Mouse (Mus musculus) frontal cortex, postnatal 36 days (tissue): ENCODE data around the gene Foxp1.

Experiments
- DNase-seq, 2 experiments: peaks; one replicate each; pipeline ENCODE4 v3.0.0; 2022; ENCODE audit warnings: low spot score in 2 of 2

Foxp1 gene

GRCm38 (mm10) chr6:99261737-99262130 is 260.8 kb downstream of the Foxp1 start:
- DNase-seq, result no peak

- DNase-seq, result no peak
These were observed 261.4 kb downstream of the Foxp1 start for GRCm38 (mm10) chr6:99260941-99261736.

GRCm38 (mm10) chr6:99258346-99258745 is 264.2 kb downstream of the Foxp1 start:
- DNase-seq, result no peak

GRCm38 (mm10) chr6:99257676-99258075 is 264.8 kb downstream of the Foxp1 start:
- no peak for DNase-seq

GRCm38 (mm10) chr6:99253331-99253730 is 269.2 kb downstream of the Foxp1 start:
- DNase-seq, result no peak

GRCm38 (mm10) chr6:99252816-99253215 is 269.7 kb downstream of the Foxp1 start:
- no peak for DNase-seq

- DNase-seq, result no peak
These were observed 270.6 kb downstream of the Foxp1 start for GRCm38 (mm10) chr6:99251924-99252323.

- DNase-seq, result no peak
These were observed 271.3 kb downstream of the Foxp1 start for GRCm38 (mm10) chr6:99251222-99251621.

GRCm38 (mm10) chr6:99249496-99250030 is 273.0 kb downstream of the Foxp1 start:
- DNase-seq, result no peak

- DNase-seq, result no peak
These were observed 274.1 kb downstream of the Foxp1 start for GRCm38 (mm10) chr6:99248396-99248795.

- no peak for DNase-seq
These were observed 280.7 kb downstream of the Foxp1 start for GRCm38 (mm10) chr6:99241625-99242395.

GRCm38 (mm10) chr6:99240764-99241163 is 281.8 kb downstream of the Foxp1 start:
- DNase-seq, result no peak

- peak; percentile 6 to 22 for DNase-seq
These were observed 286.9 kb downstream of the Foxp1 start for GRCm38 (mm10) chr6:99235588-99235987.

- no peak for DNase-seq
These were observed 289.1 kb downstream of the Foxp1 start for GRCm38 (mm10) chr6:99233411-99233810.

GRCm38 (mm10) chr6:99228336-99228870 is 294.1 kb downstream of the Foxp1 start:
- DNase-seq, result no peak

- DNase-seq, result no peak
These were observed 301.4 kb downstream of the Foxp1 start for GRCm38 (mm10) chr6:99221147-99221546.

- DNase-seq, result no peak
These were observed 302.0 kb downstream of the Foxp1 start for GRCm38 (mm10) chr6:99220472-99220871.

- no peak for DNase-seq
These were observed 304.7 kb downstream of the Foxp1 start for GRCm38 (mm10) chr6:99217846-99218245.

GRCm38 (mm10) chr6:99217155-99217554 is 305.4 kb downstream of the Foxp1 start:
- no peak for DNase-seq

- no peak for DNase-seq
These were observed 310.1 kb downstream of the Foxp1 start for GRCm38 (mm10) chr6:99212461-99212860.

- DNase-seq, result no peak
These were observed 310.7 kb downstream of the Foxp1 start for GRCm38 (mm10) chr6:99211663-99212333.

GRCm38 (mm10) chr6:99210161-99210560 is 312.4 kb downstream of the Foxp1 start:
- no peak for DNase-seq
